Mouse (Mus musculus) bone marrow macrophage, adult 2 months (primary cell): Measurements from ENCODE around the gene Apoa2.

Experiments used
- CTCF ChIP-seq: IDR thresholded peaks from 2 replicates; pipeline ENCODE4 v1.5.1; 2012; ENCODE audit warnings: low read depth, mild to moderate bottlenecking, low read length, moderate library complexity
- POLR2A ChIP-seq: IDR thresholded peaks from 2 replicates; pipeline ENCODE4 v1.6.1; 2012; ENCODE audit warnings: mild to moderate bottlenecking, low read depth, low read length, borderline replicate concordance

GRCm38 (mm10) chr1:171240911-171241310 is 16.1 kb downstream of the Apoa2 start:
- TF ChIP-seq POLR2A: no peak
- no peak for TF ChIP-seq CTCF
